Mouse (Mus musculus): Measurements from ENCODE around the gene Aspdh. TPM values are rescaled to one million over a fixed set of nuclear protein-coding genes. Genes with fewer than 3 reads are reported as not detected.

The Aspdh gene
- polyA plus RNA-seq, 1 experiment = not detected

- no peak overlapping the region; the same call in 1 of the 2 replicates for H3K27ac ChIP-seq (ENCODE audit: insufficient read depth, low read length)
- peaks cover 6% of the 10 kb centered on the region; the same call in 1 of the 2 replicates for H3K4me1 ChIP-seq (ENCODE audit: control insufficient read depth, insufficient read depth, low read length)
- peak overlapping the region; percentile 78 for H3K4me3 ChIP-seq (ENCODE audit: insufficient read depth, low read length)
- TF ChIP-seq POLR2A (IDR thresholded peaks at IDR 0.05; ENCODE audit: low read depth, low read length) (no peak), CTCF (IDR thresholded peaks at IDR 0.05; ENCODE audit: borderline replicate concordance, insufficient read depth, low read length) (no peak)
Observed at GRCm38 (mm10) chr7:44496771-44497109, 31.5 kb downstream of the Aspdh start.

DNA sequence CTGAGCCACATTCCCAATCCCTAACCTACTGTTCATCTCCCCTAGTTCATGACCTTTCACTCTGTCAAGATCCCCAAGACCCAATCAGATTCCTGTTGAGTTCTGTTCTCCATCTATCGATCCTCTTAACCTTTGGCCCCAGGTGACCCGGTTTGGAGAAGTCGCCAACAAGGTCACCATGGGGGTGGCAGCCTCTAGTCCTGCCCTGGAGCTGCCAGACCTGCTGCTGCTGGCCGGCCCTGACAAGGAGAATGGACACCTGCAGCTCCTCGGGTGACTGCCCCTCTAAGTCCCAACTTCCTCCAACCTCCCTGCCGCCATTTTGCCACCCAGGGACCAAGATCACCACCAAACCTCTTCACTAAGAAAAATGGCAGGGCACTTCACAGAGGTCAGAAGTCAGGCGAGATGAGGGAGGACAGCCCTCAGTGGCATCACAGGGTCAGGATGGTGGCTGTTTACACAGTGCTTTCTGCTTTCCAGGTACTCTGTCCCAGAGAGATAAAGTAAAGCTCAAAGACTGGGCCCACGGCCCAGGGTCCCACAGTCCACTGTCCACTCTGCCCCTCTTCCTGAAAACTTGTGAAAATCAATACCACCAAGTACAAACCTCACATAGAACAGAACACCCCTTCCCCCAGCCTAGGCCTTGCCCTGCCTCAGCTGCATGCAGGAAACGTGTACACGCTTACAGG is 32.3 kb downstream of the Aspdh start:
- H3K27ac ChIP-seq (ENCODE audit: insufficient read depth, low read length) = no peak overlapping the region
- peak overlapping the region; percentile 78 for H3K4me3 ChIP-seq (ENCODE audit: insufficient read depth, low read length)
- no peak for TF ChIP-seq CTCF (IDR thresholded peaks at IDR 0.05; ENCODE audit: borderline replicate concordance, insufficient read depth, low read length)
- TF ChIP-seq POLR2A (IDR thresholded peaks at IDR 0.05; ENCODE audit: low read depth, low read length) = no peak
- H3K4me1 ChIP-seq (ENCODE audit: control insufficient read depth, insufficient read depth, low read length) = peaks cover 6% of the 10 kb centered on the region; the same call in 1 of the 2 replicates

DNA sequence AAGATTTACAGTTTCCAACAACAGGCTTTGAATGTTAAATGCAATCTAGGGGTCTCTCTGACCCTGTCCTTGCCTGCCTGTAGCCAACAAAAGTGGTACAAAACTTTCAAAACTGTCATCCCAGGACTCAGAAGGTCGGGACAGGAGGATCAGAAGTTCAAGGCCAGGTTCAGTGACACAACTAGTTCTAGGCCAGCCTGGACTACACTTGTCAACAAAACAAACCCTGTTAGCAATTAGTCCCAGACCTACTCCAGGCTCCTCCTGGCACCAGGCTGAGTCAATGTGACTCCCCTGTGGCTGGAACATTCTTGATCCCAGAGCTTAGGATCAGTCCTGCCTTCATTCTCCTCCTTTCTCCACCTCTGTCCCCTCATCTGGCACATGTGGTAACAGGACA is 33.7 kb downstream of the Aspdh start:
- Histone ChIP-seq H3K4me1 (ENCODE audit: control insufficient read depth, insufficient read depth, low read length) (peaks cover 6% of the 10 kb centered on the region; the same call in 1 of the 2 replicates), H3K27ac (ENCODE audit: insufficient read depth, low read length) (no peak overlapping the region), H3K4me3 (ENCODE audit: insufficient read depth, low read length) (no peak overlapping the region)
- TF ChIP-seq POLR2A (IDR thresholded peaks at IDR 0.05; ENCODE audit: low read depth, low read length) (no peak), CTCF (IDR thresholded peaks at IDR 0.05; ENCODE audit: borderline replicate concordance, insufficient read depth, low read length) (no peak)

GRCm38 (mm10) chr7:44500046-44500445 is 34.9 kb downstream of the Aspdh start:
- H3K27ac ChIP-seq (ENCODE audit: insufficient read depth, low read length) = no peak overlapping the region
- TF ChIP-seq CTCF (IDR thresholded peaks at IDR 0.05; ENCODE audit: borderline replicate concordance, insufficient read depth, low read length) (no peak), POLR2A (IDR thresholded peaks at IDR 0.05; ENCODE audit: low read depth, low read length) (peak; percentile 32; the same call in 1 of the 2 replicates)
- H3K4me1 ChIP-seq (ENCODE audit: control insufficient read depth, insufficient read depth, low read length) = peaks cover 5% of the 10 kb centered on the region; the same call in 1 of the 2 replicates
- no peak overlapping the region for H3K4me3 ChIP-seq (ENCODE audit: insufficient read depth, low read length)

- Histone ChIP-seq H3K4me1 (ENCODE audit: control insufficient read depth, insufficient read depth, low read length) (no peaks in the 10 kb centered on the region), H3K4me3 (ENCODE audit: insufficient read depth, low read length) (no peak overlapping the region), H3K27ac (ENCODE audit: insufficient read depth, low read length) (no peak overlapping the region)
- TF ChIP-seq POLR2A (IDR thresholded peaks at IDR 0.05; ENCODE audit: low read depth, low read length) (no peak), CTCF (IDR thresholded peaks at IDR 0.05; ENCODE audit: borderline replicate concordance, insufficient read depth, low read length) (peak; percentile 67; the same call in 1 of the 2 replicates)
Observed at GRCm38 (mm10) chr7:44501563-44502115, 36.4 kb downstream of the Aspdh start.

DNA sequence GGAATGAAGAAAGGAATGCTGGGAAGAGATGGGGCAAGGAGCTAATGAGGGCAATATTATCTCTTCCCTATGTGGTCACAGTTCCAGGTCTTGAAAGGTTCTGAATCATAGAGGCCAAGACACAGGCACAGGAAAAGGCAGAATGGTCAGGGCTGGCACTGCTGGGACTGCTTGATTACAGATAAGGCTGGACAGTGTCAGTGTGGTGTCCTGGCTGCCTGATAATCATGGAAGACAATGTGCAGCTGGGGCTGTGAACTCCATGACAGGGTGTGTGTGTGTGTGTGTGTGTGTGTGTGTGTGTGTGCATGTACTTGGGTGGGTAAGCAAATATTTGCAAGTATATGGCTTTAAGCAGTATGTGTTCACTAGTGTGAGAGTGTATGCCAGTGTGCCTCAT is 42.3 kb downstream of the Aspdh start:
- H3K4me1 ChIP-seq (ENCODE audit: control insufficient read depth, insufficient read depth, low read length) = no peaks in the 10 kb centered on the region
- no peak overlapping the region for H3K4me3 ChIP-seq (ENCODE audit: insufficient read depth, low read length)
- H3K27ac ChIP-seq (ENCODE audit: insufficient read depth, low read length) = no peak overlapping the region

More for the DNA sequence above, 42.3 kb downstream of the Aspdh start:
- TF ChIP-seq POLR2A (IDR thresholded peaks at IDR 0.05; ENCODE audit: low read depth, low read length) (no peak), CTCF (IDR thresholded peaks at IDR 0.05; ENCODE audit: borderline replicate concordance, insufficient read depth, low read length) (no peak)

Other genes starting within 250 kb of the Aspdh start
- not detected in 2 replicates for gene Klk1b5, start 249.4 kb upstream of the Aspdh start, polyA plus RNA-seq (2011; ENCODE audit: insufficient read length, low read depth, missing spikeins)
- gene Klk1, start 240.0 kb upstream of the Aspdh start, polyA plus RNA-seq (2011; ENCODE audit: insufficient read length, low read depth, missing spikeins) = not detected in 2 replicates
- not detected in 2 replicates for gene Gm36864, start 229.2 kb upstream of the Aspdh start, polyA plus RNA-seq (2011; ENCODE audit: insufficient read length, low read depth, missing spikeins)
- 0.75 and 1.1 TPM in 2 replicates for gene 1700028J19Rik, start 218.7 kb upstream of the Aspdh start, polyA plus RNA-seq (2011; ENCODE audit: insufficient read length, low read depth, missing spikeins)
- 71.4 and 78.0 TPM in 2 replicates for gene 2410002F23Rik, start 218.7 kb upstream of the Aspdh start, polyA plus RNA-seq (2011; ENCODE audit: insufficient read length, low read depth, missing spikeins)
- not detected in 2 replicates for gene Acp4, start 208.0 kb upstream of the Aspdh start, polyA plus RNA-seq (2011; ENCODE audit: insufficient read length, low read depth, missing spikeins)
- gene Gm15517, start 203.9 kb upstream of the Aspdh start, polyA plus RNA-seq (2011; ENCODE audit: insufficient read length, low read depth, missing spikeins) = not detected in 2 replicates
- gene Clec11a, start 158.5 kb upstream of the Aspdh start, polyA plus RNA-seq (2011; ENCODE audit: insufficient read length, low read depth, missing spikeins) = 2.6 and 13.4 TPM in 2 replicates
- gene Shank1, start 155.1 kb upstream of the Aspdh start, polyA plus RNA-seq (2011; ENCODE audit: insufficient read length, low read depth, missing spikeins) = 1.1 and 2.6 TPM in 2 replicates
- 0.18 and 0.25 TPM in 2 replicates for gene Syt3, start 81.3 kb upstream of the Aspdh start, polyA plus RNA-seq (2011; ENCODE audit: insufficient read length, low read depth, missing spikeins)
- gene 1700008O03Rik, start 79.6 kb upstream of the Aspdh start, polyA plus RNA-seq (2011; ENCODE audit: insufficient read length, low read depth, missing spikeins) = not detected in 2 replicates
- gene Lrrc4b, start 36.4 kb upstream of the Aspdh start, polyA plus RNA-seq (2011; ENCODE audit: insufficient read length, low read depth, missing spikeins) = 0.32 TPM in 1 of 2 replicates, not detected in the other
- 53.0 and 53.9 TPM in 2 replicates for gene Josd2, start 2.6 kb downstream of the Aspdh start, polyA plus RNA-seq (2011; ENCODE audit: insufficient read length, low read depth, missing spikeins)
- gene Emc10, start 31.1 kb downstream of the Aspdh start, polyA plus RNA-seq (2011; ENCODE audit: insufficient read length, low read depth, missing spikeins) = 100 and 111 TPM in 2 replicates
- gene Fam71e1, start 31.2 kb downstream of the Aspdh start, polyA plus RNA-seq (2011; ENCODE audit: insufficient read length, low read depth, missing spikeins) = 2.7 and 4.4 TPM in 2 replicates
- gene Mybpc2, start 59.3 kb downstream of the Aspdh start, polyA plus RNA-seq (2011; ENCODE audit: insufficient read length, low read depth, missing spikeins) = not detected in 2 replicates
- gene Spib, start 66.7 kb downstream of the Aspdh start, polyA plus RNA-seq (2011; ENCODE audit: insufficient read length, low read depth, missing spikeins) = not detected in 2 replicates
- gene Pold1, start 83.5 kb downstream of the Aspdh start, polyA plus RNA-seq (2011; ENCODE audit: insufficient read length, low read depth, missing spikeins) = 21.1 and 23.7 TPM in 2 replicates
- gene Nr1h2, start 88.6 kb downstream of the Aspdh start, polyA plus RNA-seq (2011; ENCODE audit: insufficient read length, low read depth, missing spikeins) = 55.1 and 58.4 TPM in 2 replicates
- not detected in 2 replicates for gene Napsa, start 107.0 kb downstream of the Aspdh start, polyA plus RNA-seq (2011; ENCODE audit: insufficient read length, low read depth, missing spikeins)
- 0.27 and 0.51 TPM in 2 replicates for gene Kcnc3, start 125.3 kb downstream of the Aspdh start, polyA plus RNA-seq (2011; ENCODE audit: insufficient read length, low read depth, missing spikeins)
- not detected in 2 replicates for gene Myh14, start 205.5 kb downstream of the Aspdh start, polyA plus RNA-seq (2011; ENCODE audit: insufficient read length, low read depth, missing spikeins)
- not detected in 2 replicates for gene Izumo2, start 243.4 kb downstream of the Aspdh start, polyA plus RNA-seq (2011; ENCODE audit: insufficient read length, low read depth, missing spikeins)

Measured in embryonic fibroblast, embryonic 13.5 days (primary cell).